Mouse (Mus musculus) heart, adult 11 months (tissue): ENCODE data around the gene Adam33.

Source experiments
- DNase-seq: peaks from one replicate; pipeline ENCODE4 v3.0.0; 2022

Gene Adam33

DNA sequence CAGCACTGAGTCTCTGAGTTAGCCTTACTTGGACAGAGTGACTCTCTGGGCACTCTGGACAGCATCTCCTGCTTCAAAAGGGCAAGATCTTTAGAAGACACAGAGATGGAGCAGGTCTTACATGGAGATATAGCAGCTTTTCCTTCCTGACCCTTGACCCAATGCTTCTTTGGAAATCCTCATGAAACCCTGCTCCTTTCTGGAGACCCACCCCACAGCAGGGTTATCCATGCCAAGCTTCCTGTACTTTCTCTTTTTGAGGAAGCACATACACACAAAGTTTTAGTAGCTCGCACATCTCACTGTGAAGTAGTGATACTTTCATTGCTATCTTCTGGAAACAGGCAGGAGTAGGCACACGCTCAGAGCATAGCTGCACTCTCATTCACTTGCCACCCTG lies 38.4 kb downstream of the Adam33 start:
- DNase-seq = peak; percentile 77

- peak; percentile 77 for DNase-seq
Measured at GRCm38 (mm10) chr2:131010566-131010965, 53.0 kb downstream of the Adam33 start.

- DNase-seq = peak; percentile 52
Measured at GRCm38 (mm10) chr2:131009123-131009522, 54.5 kb downstream of the Adam33 start.
